Mouse (Mus musculus) right cerebral cortex, adult 2 months (tissue): Measurements from ENCODE around the gene Crim1.

Experiments used
- DNase-seq, 2 experiments: peaks; one replicate each; pipeline ENCODE4 v3.0.0; 2021 to 2022; ENCODE audit warnings: low spot score in 2 of 2

The Crim1 gene

DNA sequence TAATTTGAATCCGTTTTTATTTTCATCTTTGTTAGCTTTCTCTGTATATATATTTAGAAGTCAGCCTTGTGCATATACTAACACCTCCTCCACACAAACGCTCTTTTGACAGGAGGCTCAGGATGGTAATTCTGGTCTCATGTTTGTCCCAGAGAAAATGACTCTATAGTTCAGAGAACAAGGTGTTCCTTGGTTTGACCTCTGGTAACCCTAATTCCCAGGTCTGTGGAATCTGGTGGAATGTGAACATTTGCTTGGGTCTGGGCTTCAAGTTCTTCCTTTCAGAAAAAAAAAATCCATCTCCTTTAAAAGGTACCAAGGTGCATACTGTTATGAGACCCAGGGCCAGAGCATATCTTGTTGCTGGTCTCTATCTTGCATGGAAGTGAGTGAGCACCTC, 9.6 kb downstream of the Crim1 start:
- no peak for DNase-seq

DNA sequence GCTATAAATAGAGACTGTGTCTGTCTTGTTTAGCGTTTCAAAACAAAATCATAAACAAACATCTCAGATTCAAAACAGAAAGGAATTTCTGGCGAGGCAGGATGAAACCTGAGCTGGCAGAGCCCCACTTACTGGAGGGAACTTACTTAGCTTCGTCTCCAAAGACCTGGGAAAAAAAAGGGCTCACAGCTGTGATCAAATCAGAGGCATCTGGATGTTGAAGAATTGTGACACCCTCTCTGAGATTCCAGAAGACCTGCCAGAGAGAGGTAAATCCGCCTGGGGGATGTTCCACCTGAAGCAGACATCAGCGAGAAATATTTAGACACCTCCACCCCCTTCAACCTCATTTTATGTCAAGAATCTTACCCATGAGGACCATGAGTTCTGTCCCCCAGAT, 11.8 kb downstream of the Crim1 start:
- no peak for DNase-seq

DNA sequence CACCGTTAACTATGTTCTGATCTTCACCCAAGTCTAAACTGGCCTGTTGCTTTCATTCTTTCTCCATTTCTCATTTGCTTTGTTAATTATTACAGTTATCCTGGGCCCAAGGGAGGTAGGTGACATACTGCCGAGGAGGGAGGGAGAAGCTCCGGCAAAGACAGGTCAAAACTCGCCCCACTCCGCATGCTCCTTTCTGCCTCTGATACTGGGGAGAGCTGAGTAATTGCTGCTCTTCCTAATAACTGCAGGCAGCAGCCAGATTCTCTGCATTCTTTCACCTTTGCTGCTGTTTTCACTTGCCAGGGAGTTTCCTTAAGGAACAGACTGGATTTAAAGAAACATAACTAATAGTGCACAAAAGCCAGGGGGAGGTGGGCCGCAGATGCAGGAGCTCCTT, 13.1 kb downstream of the Crim1 start:
- DNase-seq = no peak

DNA sequence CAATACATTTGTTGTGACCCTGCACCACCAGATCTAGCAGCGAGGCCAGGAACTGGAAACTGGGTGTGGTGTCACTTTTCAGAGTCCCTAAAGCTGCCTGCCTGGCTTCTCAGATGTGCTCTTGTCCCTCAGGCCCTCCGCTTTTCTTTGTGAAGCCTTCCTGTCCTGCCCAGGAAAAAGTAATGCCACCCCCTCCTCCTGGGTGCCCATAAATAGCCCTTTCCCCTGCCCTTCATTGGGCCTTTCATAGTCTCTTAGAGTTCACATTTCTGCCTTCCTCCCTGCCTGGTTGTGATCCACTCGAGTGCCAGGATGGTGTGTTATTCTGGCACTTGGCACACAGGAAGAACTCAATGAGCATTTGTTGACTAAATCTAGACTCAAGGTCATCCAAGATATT, 16.5 kb downstream of the Crim1 start:
- DNase-seq = no peak

DNA sequence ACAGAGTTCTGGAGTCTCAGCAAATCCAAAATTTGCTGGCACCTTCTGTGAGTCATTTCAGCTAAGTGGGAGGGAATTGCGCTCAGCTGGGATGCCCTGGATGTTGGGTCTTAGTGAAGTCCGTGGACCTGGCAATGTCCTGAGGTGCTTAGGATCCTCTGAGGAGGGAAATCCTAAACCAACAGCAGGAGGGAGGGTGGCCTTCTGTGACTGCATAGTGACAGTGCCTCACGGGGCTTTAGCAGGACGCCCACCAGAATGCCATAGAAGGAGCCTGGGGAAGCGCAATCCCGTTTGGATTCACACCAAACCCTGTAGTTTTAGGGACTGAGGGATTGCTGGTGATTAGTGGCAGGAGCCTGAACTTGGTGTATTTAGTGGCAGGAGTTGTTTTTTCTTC, 17.4 kb downstream of the Crim1 start:
- DNase-seq = no peak

DNA sequence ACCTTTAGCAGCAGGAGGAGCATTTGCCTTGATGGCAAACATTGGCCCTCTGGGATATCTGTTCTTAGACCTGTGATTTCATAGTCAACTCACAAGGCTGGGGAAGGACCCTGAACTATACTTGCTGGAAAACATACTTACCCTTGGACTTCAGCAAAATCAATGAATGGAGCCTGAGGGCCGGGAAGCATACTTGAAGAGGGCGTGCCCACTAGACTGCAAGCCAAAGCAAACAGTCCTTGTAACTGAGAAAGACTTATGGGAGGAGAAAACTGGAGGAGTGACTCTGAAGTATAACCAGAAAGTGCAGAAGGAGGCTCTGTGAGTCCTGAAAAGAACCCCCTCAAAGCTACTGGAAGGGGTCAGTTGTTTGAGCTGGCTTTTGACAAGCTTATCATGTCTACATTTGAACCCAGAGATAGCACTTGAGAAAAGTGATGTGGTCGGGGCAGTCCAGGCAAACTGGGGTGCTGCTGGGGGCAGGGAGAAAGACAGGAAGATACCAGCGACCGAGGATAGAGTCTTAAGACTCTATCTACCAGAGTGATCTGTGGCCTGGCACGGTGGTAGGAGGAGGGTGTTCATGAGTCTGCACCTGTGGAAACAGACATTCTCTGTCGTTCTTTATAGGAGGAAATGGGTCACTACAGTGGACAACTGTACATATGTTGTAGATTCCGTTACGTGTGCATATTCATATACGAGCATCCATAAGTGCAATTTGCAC, 18.6 kb downstream of the Crim1 start:
- no peak for DNase-seq

DNA sequence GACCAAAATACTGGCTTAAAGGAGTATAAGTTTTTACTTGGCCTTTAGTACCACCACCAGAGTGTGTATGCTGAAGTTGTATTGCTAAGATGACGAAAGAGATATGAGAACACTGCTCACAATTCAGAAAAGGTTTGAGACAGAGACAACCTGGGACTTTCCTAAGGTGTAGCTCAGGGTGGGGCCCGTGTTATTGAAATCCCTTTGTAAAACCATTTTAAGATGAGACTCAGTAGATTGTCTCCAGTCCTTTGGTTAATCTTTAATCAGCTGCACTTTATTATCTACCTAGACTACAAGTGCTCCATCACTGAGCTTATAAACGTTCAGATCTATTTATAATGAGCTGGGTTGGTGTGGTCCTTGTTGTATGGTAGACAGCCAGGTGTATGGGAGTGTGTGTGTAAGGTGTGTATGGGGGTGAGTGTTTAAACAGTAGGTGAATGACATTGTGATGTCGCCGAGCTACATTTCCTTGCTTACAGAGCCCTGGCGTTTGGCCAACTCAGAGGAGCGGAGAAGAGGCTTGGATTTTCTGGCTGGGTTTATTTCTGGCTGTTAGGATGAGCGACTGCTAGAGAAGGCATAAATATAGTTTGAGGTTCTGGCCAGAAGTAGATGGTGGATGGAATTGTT, 21.1 kb downstream of the Crim1 start:
- peak; percentile 34 to 51 for DNase-seq

DNA sequence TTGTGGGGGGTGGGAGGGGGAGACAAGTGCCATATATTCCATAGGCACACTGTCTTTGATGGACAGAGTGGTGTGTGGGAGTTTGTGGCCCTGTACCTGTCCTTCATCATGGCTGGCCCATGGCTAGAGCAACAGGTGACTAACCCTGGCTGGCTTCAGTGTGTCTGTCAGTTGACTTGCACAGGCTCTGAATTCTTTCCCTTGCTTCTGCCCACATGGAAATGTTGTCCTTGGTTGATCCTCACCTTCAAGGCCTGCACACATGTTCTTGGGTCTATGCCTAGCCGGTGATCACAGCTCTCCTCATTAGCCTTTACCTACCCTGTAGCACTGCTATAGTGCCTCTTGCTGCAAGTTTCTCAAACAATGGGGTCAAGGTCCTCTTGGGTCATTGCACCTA, 21.8 kb downstream of the Crim1 start:
- DNase-seq = no peak

DNA sequence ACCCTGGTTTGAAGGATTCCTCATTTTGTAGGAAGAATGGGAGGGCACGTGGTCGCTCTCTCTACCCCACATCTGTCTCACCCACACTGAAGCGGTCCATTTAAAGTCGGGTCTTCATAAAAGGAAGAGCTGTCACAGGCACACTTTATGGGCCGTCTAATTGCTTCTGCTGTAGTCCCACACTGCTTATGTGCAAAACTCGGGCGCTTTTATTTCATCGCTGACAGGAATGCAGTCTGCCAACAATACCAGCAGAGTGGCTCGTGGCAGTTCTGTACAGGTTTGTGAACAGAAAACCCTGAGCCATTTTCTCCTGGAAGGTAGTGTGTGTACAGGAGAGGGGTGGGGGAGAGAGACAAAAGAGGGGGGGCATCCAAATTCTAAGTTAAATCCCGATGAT, 23.9 kb downstream of the Crim1 start:
- DNase-seq = no peak

DNA sequence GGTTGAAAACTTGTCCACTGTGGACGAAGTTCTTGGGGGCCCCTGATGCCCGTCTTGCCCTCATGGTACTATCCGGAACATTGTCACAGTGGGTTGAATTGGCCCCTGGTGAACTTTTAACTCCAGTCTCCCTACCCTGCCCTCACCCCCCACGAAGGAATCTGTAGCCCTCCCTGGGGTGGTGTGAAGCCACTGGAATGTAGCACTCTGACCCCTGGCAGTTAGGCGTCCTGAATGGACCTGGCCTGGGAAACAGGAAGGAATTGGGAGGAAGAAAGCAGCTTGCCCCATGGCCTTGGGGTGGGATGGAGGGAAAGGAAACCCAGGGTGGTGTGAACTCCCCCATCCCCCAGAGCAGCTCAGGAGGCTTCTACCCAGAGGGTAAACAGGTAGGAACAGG, 25.5 kb downstream of the Crim1 start:
- DNase-seq = no peak

DNA sequence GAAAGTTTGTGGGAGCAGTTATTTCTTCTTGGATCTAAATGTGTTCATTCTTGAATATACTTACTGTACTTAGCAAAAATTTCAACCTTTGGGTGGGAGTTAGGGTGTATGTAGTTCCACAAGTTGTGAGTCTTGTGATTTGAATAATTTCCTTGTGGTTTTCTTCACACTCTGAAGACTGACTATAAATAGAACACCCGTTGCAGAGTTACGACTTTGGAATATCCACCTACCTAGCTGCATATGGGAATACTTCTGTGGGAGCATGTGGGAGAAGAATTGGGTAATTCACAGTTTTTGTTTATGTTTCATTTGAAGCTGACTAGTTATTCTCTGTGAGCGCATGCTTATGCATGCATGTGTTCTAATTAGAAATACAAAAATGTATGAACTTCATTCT, 27.2 kb downstream of the Crim1 start:
- no peak for DNase-seq

DNA sequence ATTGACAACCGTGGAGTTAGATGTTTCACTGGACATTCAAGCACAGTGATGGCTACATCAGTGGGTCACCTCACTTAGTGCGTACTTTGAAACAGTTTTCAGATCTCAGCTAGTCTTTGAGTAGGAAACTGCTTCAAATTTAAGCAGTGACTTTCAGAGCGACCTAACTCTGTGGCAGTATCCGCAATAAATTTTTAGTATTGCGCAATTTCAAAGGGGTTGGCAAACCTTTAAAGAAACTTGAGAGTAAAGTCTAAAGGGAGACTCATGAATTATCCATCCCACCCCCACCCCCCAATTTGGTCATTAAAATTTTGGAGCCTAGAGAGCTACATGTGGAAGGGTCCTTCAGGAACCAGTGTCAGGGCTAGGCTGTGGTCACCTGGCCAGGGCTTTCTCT, 31.5 kb downstream of the Crim1 start:
- no peak for DNase-seq

DNA sequence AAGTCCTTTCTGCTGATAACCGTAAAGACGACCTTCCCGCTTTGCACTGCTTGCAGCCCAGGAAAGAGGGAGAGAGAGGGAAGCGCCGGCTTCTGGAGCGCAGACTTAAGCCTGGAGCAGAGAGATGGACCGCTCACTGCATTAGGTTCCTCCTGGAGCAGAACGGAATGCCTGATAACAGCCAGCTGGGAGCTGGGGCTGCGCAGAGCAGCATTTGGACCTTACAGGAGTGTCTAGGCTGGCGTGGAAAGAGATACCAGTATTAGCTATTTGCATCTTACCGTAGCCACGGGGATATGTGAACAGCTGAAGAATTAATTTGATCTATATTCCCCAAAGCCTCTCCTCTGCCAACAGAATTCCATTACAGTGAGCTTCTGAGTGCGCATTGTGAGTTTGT, 32.7 kb downstream of the Crim1 start:
- DNase-seq = no peak

DNA sequence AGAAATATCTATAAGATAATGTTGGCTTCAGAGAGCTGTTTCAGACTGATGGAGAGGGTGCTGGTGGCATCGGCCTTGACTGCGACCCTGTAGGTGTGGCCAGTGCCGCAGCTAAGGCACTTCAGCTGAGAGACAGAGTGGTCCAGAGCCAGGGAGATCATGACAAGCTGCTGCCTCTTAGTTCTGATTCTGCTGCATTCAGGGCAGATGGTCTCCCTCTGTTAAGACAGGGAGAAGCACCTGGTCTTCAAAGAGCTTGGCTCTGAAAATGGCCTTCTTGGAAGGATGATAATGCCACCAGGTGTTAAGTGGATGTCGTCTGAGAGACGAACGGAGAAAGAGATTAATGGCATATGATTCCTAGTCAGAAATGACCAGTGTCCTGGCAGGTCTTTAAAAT, 33.8 kb downstream of the Crim1 start:
- no peak for DNase-seq

DNA sequence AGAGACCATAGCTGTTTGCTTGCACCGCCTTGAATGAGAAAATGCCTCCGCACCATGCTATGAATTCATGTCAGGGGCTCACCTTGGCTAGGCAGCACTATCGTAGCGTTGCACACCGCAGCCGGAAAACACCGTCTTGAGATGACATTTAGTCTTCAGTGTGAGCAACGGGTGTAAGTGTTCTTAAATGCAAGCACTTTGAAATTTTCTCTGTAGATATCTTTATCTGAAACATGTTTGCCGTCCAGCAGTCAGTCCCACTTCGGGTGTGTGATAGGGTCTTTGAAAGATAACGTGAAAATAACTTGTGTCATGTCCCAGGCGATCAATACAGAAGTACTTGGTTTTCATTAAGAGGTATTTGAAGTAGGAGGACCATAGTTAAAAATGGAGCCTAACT, 36.1 kb downstream of the Crim1 start:
- no peak for DNase-seq

DNA sequence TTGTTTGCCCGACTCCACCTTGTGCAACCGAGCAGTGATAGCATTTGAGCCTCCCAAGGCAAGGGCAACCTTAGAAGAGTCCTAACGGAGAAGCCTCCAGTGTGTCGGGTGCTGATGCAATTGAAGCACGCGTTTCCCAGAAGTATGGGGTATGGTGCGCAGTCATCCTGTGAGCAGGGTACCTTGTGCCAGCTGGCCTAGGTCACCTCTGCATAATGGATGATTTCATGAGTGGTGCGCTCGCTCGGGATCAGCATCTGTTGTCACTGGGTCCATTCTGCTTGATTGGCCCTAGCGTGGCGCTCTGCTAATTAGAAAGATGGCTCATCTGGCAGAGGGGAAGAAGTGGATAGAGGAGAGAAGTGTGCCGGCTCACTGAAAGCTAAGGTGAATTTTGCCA, 37.9 kb downstream of the Crim1 start:
- no peak for DNase-seq

DNA sequence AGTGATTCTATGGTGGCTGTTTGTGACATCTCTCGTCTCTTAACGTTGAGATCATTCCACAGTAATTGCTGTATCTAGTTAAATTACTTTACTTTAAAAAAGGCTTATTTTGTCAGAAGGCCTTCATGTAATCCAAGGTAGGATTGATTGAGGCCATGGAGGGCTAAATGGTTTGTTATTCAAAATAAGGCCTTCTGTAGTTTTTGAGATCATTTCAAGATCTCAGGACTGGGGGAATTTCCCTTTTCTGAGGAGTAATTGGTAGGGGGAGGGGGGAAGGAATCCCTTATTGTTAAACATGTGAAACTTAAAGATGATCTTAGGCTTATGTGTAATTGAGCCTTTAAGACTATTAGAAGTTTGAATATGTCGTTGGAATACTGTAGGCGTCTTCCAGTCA, 40.1 kb downstream of the Crim1 start:
- no peak for DNase-seq

DNA sequence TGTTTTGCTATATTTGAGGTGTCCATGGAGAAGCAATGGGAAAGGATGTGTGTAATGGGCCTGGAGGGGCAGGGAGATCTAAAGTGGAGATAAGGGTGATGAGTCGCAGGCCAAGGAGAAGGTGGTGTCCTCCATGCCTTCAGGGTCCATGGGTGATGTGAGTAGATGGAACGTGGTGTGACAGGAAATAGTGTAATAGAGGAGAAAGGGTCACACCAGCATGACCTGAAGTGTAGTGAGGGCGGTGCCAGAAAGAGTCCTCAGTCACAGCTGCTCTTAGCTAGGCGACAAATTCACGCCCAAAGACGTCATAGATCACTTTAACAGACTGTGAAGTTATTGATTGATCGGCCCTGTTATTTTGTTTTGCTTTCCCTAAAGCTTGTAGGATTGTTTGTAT, 41.2 kb downstream of the Crim1 start:
- DNase-seq = no peak

DNA sequence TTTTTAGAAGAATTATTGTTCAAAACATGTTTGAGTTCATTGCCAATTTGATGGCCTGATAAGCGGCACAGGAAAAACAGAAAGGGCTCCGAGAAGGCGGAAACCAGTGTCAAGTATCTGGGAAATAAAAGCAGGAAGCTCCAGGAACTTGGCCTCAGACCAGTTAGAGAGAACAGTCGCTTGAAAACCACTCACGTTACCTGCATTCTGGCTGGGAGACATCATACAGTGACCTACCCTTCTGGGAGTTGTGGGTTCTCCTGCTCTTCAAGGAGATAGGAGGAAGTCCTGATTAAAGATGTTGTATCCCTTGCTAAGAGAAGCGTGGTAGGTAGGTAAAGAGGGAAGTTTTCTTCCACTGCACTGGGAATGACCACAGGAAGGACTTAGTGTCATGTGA, 44.7 kb downstream of the Crim1 start:
- DNase-seq = no peak

DNA sequence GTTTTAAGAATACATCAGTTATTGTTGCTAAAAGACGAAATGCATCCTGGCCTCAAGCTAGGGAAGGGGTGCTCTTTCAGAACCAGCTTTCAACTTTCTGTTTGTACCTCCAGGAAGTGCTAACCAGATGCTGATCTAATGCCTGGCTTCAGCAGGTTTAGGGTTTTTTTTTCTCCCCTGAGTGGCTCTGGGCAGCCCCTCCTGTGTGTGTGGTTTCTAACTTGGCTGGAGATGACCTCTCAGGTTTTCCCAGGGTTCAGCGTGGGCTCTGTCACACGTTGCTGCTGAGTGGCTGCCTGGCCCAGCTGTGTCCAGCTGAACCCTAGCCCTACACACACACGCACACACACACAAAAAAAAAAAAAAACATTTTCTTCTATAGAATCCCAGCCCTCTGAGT, 45.4 kb downstream of the Crim1 start:
- no peak for DNase-seq

DNA sequence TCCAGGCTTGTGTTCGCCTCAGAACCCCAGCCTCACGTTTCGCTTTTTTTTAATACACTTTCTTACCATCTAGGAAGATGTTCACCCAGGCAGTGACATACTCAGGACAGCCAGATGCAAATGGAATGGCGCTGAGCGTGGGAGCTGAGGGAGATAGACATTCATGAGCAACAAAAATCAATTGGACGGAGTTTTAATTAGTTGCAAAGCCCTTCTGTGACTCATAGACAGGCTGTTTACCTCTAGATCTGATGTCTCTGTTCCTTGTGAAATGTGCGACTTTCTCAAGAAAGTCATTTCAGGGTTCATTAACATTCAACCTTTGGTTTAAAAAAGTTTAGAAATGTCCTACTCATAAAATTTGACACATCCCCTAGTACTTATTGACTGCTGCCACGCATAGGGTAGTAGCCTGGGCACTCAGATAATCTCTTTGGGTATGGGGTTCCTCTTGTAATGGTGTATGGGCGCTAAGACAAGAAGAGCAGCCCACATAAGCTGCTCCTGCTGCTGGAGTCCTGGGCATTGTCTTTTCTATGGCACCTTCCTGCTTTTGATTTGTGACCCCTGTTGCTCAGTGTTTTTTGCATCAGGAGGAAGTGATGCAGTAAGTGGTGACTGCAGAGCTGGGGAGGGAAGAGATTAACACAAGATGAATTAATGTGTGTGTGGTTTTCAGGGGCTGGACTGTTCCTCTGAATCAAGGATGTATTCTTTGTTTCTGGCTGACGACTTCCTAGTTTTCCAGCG, 46.8 kb downstream of the Crim1 start:
- DNase-seq = no peak

DNA sequence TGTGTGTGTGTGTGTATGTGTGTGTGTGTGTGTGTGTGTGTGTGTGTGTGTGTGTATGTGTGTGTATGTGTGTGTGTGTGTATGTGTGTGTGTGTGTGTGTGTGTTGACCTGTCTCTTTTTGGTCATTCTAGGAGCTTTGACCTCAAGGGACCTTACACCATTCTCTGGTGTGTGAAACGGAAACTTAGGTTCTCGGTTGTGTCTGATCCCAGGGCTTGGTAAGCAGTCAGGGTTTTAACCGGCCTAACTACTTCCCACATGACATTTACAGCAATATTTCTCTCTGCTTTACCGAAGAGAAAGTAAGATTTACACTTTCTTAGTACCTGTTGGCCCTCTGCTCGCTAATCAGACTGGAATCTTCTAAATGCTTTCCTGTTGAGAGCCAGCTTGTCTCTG, 48.1 kb downstream of the Crim1 start:
- DNase-seq = no peak

DNA sequence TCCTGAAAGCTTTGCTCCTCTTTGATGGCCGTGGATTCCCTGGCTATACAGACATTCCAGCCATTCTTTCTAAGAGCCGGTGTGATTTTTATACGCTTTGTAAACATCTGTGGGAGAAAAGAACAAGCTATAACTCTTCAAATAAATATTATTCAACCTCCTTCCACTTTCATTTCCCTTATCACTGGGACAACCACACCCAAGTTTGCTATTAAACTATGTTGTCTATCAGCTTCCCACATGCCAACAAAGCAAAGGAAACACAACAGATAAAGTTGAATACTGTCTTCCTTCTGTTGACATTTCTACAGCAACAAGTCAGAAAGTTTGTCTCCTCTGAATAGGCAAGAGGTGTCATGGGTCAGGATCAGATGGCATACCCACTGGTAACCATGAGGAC, 48.9 kb downstream of the Crim1 start:
- no peak for DNase-seq
